Mouse (Mus musculus): ENCODE data around the gene Tanc2.

DNA sequence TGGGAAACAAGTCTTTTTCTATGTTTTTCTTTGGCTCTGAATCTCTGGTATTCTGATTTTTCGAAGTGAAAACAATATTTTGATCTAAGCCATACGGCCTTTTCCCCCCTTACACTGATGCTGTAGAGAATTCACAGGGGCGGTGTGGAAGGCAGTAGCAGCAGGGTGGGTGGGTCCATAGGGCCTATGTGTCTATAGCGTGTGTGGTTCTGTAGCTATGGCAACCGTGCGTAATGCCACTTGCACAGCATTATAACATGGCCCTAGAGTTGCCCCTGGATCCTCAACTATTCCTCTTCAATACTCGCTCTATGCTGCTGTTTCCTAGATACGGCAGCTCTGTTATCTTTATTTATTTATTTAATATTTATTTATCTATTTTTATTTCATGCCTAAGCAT is 32.5 kb upstream of the Tanc2 start:
- TF ChIP-seq CTCF (IDR thresholded peaks at IDR 0.05; ENCODE audit: low read depth), result no peak
- TF ChIP-seq EP300 (IDR thresholded peaks at IDR 0.05; ENCODE audit: low read depth), result no peak
